Mouse (Mus musculus) heart, embryonic 13.5 days (tissue): ENCODE data around the gene Slc27a4. TPM values are rescaled to one million over a fixed set of nuclear protein-coding genes. Genes with fewer than 3 reads are reported as not detected.

Experiments used
- ATAC-seq: fragments of 200-750 bp; cut with Nextera tagmentation; 2 replicates; pipeline ENCODE4 v1.8.0; 2017; ENCODE audit warnings: moderate TSS enrichment; ENCODE audit not compliant: insufficient number of reproducible peaks, low FRiP score, low TSS enrichment; ENCODE audit errors: extremely low read depth
- H3K27ac ChIP-seq: fragments of 300-500 bp; sonication (generic); replicated peaks from 2 replicates; pipeline ENCODE4 v1.5.1; 2015; ENCODE audit warnings: moderate library complexity, mild to moderate bottlenecking, inconsistent platforms
- H3K27me3 ChIP-seq: fragments of 300-500 bp; sonication (generic); replicated peaks from 2 replicates; pipeline ENCODE4 v1.6.1; 2015; ENCODE audit warnings: mild to moderate bottlenecking, inconsistent platforms
- H3K36me3 ChIP-seq: fragments of 300-500 bp; sonication (generic); 2 replicates; pipeline ENCODE4 v1.6.1; 2015; ENCODE audit warnings: mild to moderate bottlenecking, inconsistent platforms
- H3K4me1 ChIP-seq: fragments of 300-500 bp; sonication (generic); 2 replicates; pipeline ENCODE4 v1.6.1; 2015; ENCODE audit warnings: inconsistent platforms
- H3K4me2 ChIP-seq: fragments of 300-500 bp; sonication (generic); 2 replicates; pipeline ENCODE4 v1.6.1; 2015; ENCODE audit warnings: inconsistent platforms, mild to moderate bottlenecking, moderate library complexity
- H3K4me3 ChIP-seq: fragments of 300-500 bp; sonication (generic); 2 replicates; pipeline ENCODE4 v1.5.1; 2015; ENCODE audit warnings: moderate library complexity, mild to moderate bottlenecking, inconsistent platforms
- H3K9ac ChIP-seq: fragments of 300-500 bp; sonication (generic); 2 replicates; pipeline ENCODE4 v1.6.1; 2015; ENCODE audit warnings: inconsistent platforms, mild to moderate bottlenecking, moderate library complexity
- H3K9me3 ChIP-seq: fragments of 300-500 bp; sonication (generic); 2 replicates; pipeline ENCODE4 v1.6.1; 2016; ENCODE audit warnings: inconsistent platforms
- WGBS: fragments of 180-500 bp; shearing (Covaris S2); methylation state at CpG from one replicate; pipeline ENCODE4 v1.1.7; 2015; ENCODE audit warnings: mixed read lengths; 5-methylcytosine and 5-hydroxymethylcytosine counted together
- polyA plus RNA-seq: library from polyadenylated mRNA; unstranded; fragments of >200 nt; fragmentation: Nextera tagmentation; extraction: Ambion mirVana; gene quantifications from 2 replicates; pipeline ENCODE4 v1.2.1, GENCODE M21; 2015

Slc27a4 gene
- polyA plus RNA-seq, 1 experiment from 2014 or later, result 9.2 TPM

DNA sequence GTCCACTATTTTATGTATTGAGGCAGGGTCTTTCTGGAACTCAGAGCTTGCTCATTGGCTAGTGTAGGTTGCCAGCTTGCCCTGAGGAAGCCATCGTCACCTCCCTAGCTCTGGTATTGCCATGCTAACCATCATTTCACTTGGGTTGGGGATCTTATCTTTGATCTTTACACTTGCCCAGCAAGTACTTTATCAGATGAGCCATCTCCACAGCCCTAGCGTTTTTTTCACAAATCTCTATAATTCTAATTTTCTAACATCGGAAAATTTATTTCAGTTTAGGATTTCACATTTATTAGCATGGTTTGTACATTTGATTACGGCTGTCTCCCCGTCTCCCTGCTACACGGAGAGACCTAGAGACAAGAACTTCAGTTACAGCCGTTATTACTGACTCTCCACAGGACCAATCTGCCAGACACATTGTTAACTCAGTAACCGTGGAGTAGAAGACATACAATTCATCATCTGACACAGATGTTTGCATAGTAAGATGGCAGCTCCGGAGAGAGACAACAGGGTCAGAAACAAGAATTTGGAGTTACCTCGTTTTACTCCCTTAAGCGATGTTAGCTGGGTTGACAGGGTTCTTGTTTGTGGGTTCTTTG, 24.0 kb downstream of the Slc27a4 start:
- ATAC-seq, result no peak
- H3K9ac ChIP-seq, result peak overlapping the region; percentile 86
- 13% methylated on average over 11 of the region's 11 CpGs for WGBS

DNA sequence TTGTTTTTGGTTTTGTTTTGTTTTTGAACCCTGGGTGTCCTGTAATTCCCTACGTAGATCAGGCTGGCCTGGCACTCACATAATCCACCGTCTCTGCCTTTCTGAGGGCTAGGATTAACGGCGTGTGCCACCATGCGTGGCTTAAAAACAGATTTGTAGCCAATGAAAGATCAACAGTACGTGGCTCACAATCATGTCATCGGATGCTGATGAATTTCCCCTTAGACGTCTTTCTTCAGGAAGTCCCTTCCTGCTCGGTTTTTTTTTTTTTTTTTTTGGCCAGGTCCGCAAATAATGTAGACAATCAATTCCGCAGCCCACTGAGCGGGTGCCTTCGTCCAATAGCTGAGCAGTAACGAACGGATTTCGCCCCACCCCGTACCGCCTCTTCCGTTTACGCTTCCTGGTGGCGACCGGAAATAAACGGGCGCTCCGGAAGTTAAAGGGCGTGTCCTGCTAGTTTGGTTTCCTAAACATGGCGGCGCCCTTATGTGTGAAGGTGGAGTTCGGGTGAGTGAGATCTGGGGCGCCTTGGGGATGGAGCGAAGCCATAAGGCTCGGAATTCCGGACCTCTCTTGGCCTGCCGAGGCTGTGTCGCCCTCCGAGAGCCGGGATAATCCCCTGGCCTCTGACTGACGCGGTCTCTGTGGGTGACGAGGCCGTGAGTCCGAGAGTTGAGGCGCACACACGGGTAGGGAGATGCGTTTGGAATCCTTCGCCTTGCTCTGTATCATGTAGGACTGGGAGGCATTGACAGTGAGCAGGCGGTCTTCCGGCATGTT, 24.7 kb downstream of the Slc27a4 start:
- Histone ChIP-seq H3K4me3 (peak overlapping the region; percentile 79), H3K27me3 (no peaks in the 10 kb centered on the region), H3K4me1 (peaks cover 14% of the 10 kb centered on the region), H3K4me2 (peak overlapping the region; percentile 87), H3K9ac (peak overlapping the region; percentile 90), H3K27ac (peak overlapping the region; percentile 89), H3K36me3 (peaks cover 4% of the 10 kb centered on the region; the same call in 1 of the 2 replicates), H3K9me3 (no peaks in the 10 kb centered on the region)
- under 1% methylated on average over 48 of the region's 48 CpGs for WGBS
- ATAC-seq, result peak; percentile 88

More for the DNA sequence above, 24.0 kb downstream of the Slc27a4 start:
- H3K4me2 ChIP-seq, result peak overlapping the region; percentile 87
- no peaks in the 10 kb centered on the region for H3K27me3 ChIP-seq
- peak overlapping the region; percentile 79 for H3K4me3 ChIP-seq
- peak overlapping the region; percentile 89 for H3K27ac ChIP-seq
- H3K9me3 ChIP-seq, result no peaks in the 10 kb centered on the region
- peaks cover 14% of the 10 kb centered on the region for H3K4me1 ChIP-seq
- H3K36me3 ChIP-seq, result peaks cover 4% of the 10 kb centered on the region; the same call in 1 of the 2 replicates

DNA sequence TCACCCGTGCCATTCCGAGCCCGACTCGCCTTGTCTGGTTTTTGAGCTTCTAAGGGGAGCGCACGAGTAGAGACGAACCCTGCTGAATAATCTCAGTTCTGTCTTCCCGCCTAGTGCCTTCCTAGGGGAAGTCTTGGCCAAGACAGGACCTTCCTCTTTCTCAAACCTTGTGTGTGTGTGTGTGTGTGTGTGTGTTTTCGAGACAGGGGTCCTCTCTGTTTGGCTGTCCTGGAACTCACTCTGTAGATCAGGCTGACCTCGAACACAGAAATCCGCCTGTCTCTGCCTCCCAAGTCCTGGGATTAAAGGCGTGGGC, 25.2 kb downstream of the Slc27a4 start:
- Histone ChIP-seq H3K27me3 (no peaks in the 10 kb centered on the region), H3K9me3 (no peaks in the 10 kb centered on the region), H3K4me2 (peak overlapping the region; percentile 87), H3K9ac (peak overlapping the region; percentile 90), H3K4me1 (peaks cover 14% of the 10 kb centered on the region), H3K36me3 (peaks cover 7% of the 10 kb centered on the region), H3K4me3 (peak overlapping the region; percentile 79), H3K27ac (peak overlapping the region; percentile 80)
- no peak for ATAC-seq
- 4% methylated on average over 12 of the region's 12 CpGs for WGBS

DNA sequence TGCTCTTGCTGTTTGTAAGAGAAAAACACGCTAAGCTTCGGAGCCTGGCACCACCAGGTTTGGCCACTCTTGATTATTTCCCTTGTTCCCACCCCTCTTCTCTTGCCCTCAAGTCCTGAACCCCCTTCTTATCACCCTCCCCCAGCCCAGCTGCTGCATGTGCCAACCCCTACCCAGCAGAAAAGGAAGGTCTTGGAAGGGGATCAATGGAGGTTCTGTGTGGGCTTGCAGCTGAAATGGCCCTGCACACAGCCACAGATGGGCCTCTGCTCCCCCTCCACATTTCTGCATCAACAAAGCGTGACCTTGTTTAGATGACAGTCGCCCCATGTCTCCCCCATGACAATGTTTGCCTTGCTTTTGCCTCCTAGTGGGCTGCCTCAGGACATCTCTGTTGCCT, 28.7 kb downstream of the Slc27a4 start:
- no peak for ATAC-seq
- Histone ChIP-seq H3K27me3 (no peaks in the 10 kb centered on the region), H3K9me3 (no peaks in the 10 kb centered on the region), H3K9ac (no peak overlapping the region), H3K4me3 (no peak overlapping the region), H3K27ac (no peak overlapping the region), H3K36me3 (peaks cover 39% of the 10 kb centered on the region), H3K4me2 (no peak overlapping the region), H3K4me1 (peaks cover 12% of the 10 kb centered on the region)
- WGBS, result 84% methylated on average over 4 of the region's 4 CpGs

DNA sequence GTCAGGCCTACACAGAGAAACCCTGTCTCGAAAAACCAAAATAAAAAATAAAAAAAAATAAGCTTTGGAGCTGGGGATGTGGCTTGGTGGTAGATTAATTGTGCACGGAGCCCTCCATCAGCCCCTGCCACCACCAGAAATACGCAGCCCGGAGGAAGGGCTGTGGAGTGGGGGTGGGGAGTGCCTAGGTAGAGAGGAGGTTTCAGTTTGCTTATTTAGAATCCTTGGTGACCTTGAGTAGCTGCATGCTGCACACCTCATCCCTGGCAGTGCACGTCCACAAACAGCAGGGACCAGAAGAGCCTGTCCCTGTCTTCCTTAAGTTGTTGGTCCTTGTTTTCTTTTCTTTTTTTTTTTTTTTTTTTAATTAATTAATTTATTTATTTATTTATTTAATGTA, 31.4 kb downstream of the Slc27a4 start:
- H3K4me1 ChIP-seq, result no peaks in the 10 kb centered on the region
- peaks cover 61% of the 10 kb centered on the region for H3K36me3 ChIP-seq
- no peak overlapping the region for H3K4me3 ChIP-seq
- H3K27me3 ChIP-seq, result no peaks in the 10 kb centered on the region
- no peaks in the 10 kb centered on the region for H3K9me3 ChIP-seq
- no peak for ATAC-seq
- H3K4me2 ChIP-seq, result no peak overlapping the region
- H3K27ac ChIP-seq, result no peak overlapping the region
- H3K9ac ChIP-seq, result no peak overlapping the region
- WGBS, result 88% methylated on average over 5 of the region's 5 CpGs

DNA sequence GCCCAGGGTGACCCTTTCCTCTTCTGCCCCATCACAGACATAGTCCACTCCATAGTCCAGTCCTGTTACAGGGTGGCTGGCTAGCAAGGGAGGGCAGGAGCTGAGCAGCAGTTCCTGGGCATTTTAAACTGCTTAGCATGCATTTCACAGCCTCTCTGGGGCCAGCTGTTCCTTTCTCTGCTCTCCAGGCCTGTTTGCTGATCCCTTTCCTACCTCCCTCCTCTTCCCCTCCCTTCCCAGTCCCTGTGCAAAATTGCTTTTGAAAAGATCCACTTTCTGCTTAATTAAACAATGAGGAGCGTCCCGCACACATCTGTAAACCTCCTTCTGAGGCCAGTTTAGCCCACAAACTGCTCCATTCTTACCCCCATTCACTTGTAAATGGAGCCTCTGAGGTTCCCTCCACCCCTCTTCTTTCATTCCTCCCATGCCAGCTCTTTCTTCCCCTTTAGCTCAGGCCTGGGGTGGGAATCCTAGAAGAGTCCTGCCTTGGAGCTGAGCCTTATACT, 33.0 kb downstream of the Slc27a4 start:
- Histone ChIP-seq H3K9me3 (no peaks in the 10 kb centered on the region), H3K4me1 (peaks cover 2% of the 10 kb centered on the region; the same call in 1 of the 2 replicates), H3K9ac (no peak overlapping the region), H3K27ac (no peak overlapping the region), H3K27me3 (no peaks in the 10 kb centered on the region), H3K4me2 (no peak overlapping the region), H3K36me3 (peaks cover 70% of the 10 kb centered on the region), H3K4me3 (no peak overlapping the region)
- WGBS, result 77% methylated on average over 2 of the region's 2 CpGs
- no peak for ATAC-seq

DNA sequence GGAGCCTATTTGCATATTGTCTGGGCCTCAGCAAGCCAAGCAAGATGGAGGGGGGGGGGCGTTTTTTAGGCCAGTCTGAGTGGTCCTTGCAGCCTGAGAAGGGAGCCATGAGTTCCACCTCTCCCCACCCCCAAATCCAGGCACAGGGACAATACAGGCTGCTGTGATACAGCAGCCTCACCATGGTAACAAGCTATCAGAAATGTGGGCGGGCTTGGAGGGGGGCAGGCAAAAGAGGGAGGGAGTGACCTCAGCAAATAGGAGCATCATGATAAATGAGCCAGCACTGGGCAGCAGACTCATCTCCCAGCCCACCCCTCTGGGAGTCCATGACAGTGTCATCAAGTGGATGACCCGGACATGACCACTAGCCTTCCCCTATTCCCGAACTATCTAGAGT, 37.0 kb downstream of the Slc27a4 start:
- no peak overlapping the region for H3K4me3 ChIP-seq
- no peak overlapping the region for H3K27ac ChIP-seq
- peaks cover 92% of the 10 kb centered on the region for H3K36me3 ChIP-seq
- no peak overlapping the region for H3K4me2 ChIP-seq
- H3K9ac ChIP-seq, result no peak overlapping the region
- WGBS, result 39% methylated on average over 4 of the region's 4 CpGs
- H3K4me1 ChIP-seq, result peaks cover 5% of the 10 kb centered on the region; the same call in 1 of the 2 replicates
- no peak for ATAC-seq
- H3K9me3 ChIP-seq, result no peaks in the 10 kb centered on the region
- peaks cover 23% of the 10 kb centered on the region for H3K27me3 ChIP-seq

DNA sequence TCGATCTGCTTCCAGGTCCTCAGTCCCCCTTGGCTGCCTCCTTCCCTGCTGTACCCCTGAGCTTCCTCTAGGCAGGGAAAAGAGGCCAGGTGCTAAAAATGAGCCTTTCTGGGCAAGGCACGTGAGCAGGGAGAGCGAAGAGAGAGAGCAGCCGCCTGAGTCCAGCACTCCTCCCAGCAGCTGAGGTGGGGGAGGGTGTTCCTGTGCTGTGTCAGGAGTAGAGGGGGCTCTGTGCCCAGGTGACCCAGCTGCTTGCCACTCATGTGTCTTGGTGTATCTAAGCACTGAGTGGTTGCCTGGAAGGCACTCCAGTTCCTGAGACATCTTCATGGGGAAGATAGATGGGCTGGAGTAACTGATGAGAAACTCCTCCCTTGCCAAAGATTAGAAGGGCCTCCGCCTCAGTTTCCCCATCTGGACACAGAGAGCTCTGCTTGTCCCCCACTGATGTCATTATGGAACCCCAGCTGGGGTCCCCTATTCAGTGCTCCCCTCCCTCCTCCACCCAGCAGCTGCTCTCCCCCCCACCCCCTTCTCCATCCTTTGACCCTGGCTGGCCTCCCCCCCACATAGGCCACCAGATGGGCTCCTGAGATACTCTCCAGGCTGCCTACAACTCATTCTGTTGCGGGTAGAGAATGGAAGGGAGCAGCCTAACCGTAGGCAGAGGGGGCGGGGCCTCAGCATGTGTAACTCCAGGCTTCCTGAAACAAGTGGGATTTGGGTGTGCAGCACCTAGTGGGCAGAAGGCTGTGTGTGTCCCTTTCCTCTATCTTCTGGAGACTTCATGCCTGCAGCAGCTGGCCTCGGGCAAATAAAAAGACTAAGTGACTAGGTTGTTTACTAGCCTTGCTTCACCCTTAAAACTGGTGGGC, 41.0 kb downstream of the Slc27a4 start:
- H3K4me1 ChIP-seq, result peaks cover 15% of the 10 kb centered on the region
- H3K4me2 ChIP-seq, result no peak overlapping the region
- H3K9me3 ChIP-seq, result no peaks in the 10 kb centered on the region
- peaks cover 58% of the 10 kb centered on the region for H3K36me3 ChIP-seq
- no peak for ATAC-seq
- no peak overlapping the region for H3K27ac ChIP-seq
- peaks cover 63% of the 10 kb centered on the region for H3K27me3 ChIP-seq
- H3K4me3 ChIP-seq, result no peak overlapping the region
- 67% methylated on average over 9 of the region's 9 CpGs for WGBS
- no peak overlapping the region for H3K9ac ChIP-seq

DNA sequence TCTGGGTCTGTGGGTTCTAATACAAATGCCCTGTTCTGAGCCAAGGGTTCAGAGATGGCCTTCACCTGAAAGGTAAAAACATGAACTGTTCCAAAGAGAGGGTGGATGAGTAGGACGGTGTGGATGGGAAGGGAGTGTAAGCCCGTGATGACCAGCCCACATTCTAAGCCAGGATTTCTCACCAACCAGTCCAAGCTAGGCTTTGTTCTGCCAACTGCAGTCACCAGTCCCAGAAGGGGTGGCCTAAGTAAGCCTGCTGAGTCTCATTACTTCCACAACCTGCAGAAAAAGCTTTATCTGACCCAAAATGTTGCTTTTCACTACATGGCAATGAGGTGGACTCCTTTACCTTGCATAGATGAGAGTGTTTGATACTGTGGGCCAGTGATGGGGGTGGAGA, 41.7 kb downstream of the Slc27a4 start:
- Histone ChIP-seq H3K9me3 (no peaks in the 10 kb centered on the region), H3K36me3 (peaks cover 52% of the 10 kb centered on the region), H3K4me1 (peaks cover 15% of the 10 kb centered on the region), H3K4me2 (no peak overlapping the region), H3K27ac (no peak overlapping the region), H3K9ac (no peak overlapping the region), H3K4me3 (no peak overlapping the region), H3K27me3 (peaks cover 69% of the 10 kb centered on the region)
- WGBS, result 80% methylated on average over 2 of the region's 2 CpGs
- ATAC-seq, result no peak

DNA sequence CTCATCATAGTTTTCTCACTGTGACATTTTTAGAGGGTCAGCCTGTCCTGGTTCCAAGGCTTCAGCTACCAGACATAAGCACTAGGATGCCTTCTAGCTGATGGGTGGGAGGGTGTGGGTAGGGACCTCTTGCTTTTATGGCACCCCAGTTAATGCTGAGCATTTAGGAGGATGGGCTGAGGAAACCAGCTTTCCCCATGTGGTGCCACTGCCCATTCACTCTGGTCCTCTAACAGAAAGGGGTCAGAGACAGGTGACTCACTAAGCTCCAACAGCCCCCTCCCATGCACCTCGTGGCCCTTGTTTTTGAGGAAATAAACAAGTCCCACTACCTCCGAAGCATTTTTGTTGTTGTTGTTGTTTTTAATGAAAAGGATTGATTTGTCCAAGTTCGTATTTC, 42.2 kb downstream of the Slc27a4 start:
- ATAC-seq, result no peak

DNA sequence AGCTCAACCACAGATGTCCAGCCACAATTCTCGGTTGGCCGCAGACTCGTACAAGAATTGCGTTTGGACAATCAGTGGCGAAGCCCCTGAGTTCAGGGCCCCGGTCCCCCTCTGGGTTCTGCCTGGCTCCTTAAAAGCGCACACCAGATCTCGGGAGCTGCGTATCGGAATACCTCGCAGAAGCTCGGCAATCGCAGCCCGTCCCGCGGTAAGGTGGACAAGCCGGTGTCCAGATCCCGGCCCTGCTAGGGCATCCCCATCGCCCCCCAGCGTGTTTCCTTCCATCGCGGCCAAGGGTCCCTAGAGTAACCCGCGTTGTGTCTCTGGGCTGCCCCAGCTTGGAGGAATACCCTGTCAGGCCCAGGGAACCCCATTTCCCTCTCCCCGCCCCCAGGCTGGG, 43.2 kb downstream of the Slc27a4 start:
- Histone ChIP-seq H3K4me3 (peak overlapping the region; percentile 42), H3K9me3 (no peaks in the 10 kb centered on the region), H3K36me3 (peaks cover 40% of the 10 kb centered on the region), H3K9ac (peak overlapping the region; percentile 67), H3K4me1 (peaks cover 11% of the 10 kb centered on the region), H3K27me3 (peaks cover 74% of the 10 kb centered on the region), H3K27ac (no peak overlapping the region), H3K4me2 (peak overlapping the region; percentile 63)
- no peak for ATAC-seq
- 14% methylated on average over 25 of the region's 25 CpGs for WGBS

More for the DNA sequence above, 42.2 kb downstream of the Slc27a4 start:
- peaks cover 72% of the 10 kb centered on the region for H3K27me3 ChIP-seq
- peaks cover 15% of the 10 kb centered on the region for H3K4me1 ChIP-seq
- WGBS, result 30% methylated on average over 3 of the region's 3 CpGs
- no peaks in the 10 kb centered on the region for H3K9me3 ChIP-seq
- no peak overlapping the region for H3K4me3 ChIP-seq
- peaks cover 49% of the 10 kb centered on the region for H3K36me3 ChIP-seq
- no peak overlapping the region for H3K27ac ChIP-seq
- no peak overlapping the region for H3K4me2 ChIP-seq
- no peak overlapping the region for H3K9ac ChIP-seq
